Mouse (Mus musculus): ENCODE measurements at regions not wholly inside any gene's neighbourhood (a gene's known extent, or its start where the extent isn't known, plus 50 kb on each side); places are given as distances from the start of the nearest gene placed in this dataset.

DNA sequence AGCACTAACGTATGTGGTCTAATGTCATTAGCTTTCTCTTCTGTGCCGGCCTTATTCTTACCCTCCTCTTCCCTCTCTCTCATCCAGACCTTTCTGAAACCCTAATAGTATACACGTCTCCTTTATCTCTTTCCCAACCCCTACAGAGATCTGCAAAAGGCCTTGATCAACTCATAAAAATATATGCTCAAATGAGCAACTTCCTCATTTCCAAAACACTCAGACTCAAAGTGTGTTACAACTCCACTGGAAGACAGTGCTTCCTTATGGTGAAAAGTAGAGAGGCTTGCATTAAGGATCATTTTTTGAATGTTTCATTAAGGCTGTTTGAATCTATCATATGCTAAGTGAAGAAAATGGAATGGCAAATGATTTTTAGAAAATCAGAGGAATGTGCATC is 1060.1 kb upstream of the Slc10a2 start:
- TF ChIP-seq NRF1 (IDR thresholded peaks at IDR 0.05; ENCODE audit: insufficient read depth, low read depth, low read length, poor library complexity, severe bottlenecking): no peak
- no peak for TF ChIP-seq POLR2A (IDR thresholded peaks at IDR 0.05; ENCODE audit: control insufficient read depth in 1 of 2, insufficient read depth in 1 of 2, low read depth in 1 of 2, low read length in 2 of 2, poor library complexity in 1 of 2)
- no peak for TF ChIP-seq RCOR1 (IDR thresholded peaks at IDR 0.05; ENCODE audit: low read depth, low read length)
- no peak for TF ChIP-seq USF1 (IDR thresholded peaks at IDR 0.05; ENCODE audit: low read depth, low read length)
- TF ChIP-seq GATA1 (IDR thresholded peaks at IDR 0.05; ENCODE audit: low read depth, low read length): no peak
- TF ChIP-seq ETS1 (IDR thresholded peaks at IDR 0.05; ENCODE audit: low read depth, low read length): no peak
- no peak for TF ChIP-seq POLR2AphosphoS2 (IDR thresholded peaks at IDR 0.05; ENCODE audit: low read length)
- no peak for TF ChIP-seq EP300 (IDR thresholded peaks at IDR 0.05; ENCODE audit: low read depth in 1 of 2, low read length in 2 of 2)
- no peak for TF ChIP-seq CTCF (IDR thresholded peaks at IDR 0.05 in 2 of 3, conservative IDR thresholded peaks at IDR 0.05 in 1 of 3; ENCODE audit: control insufficient read depth in 1 of 3, insufficient read depth in 1 of 3, low read depth in 2 of 3, low read length in 3 of 3, poor library complexity in 1 of 3, severe bottlenecking in 1 of 3)
